Mouse (Mus musculus) forebrain, postnatal 0 days (tissue): ENCODE measurements at regions not wholly inside any gene's neighbourhood (a gene's known extent, or its start where the extent isn't known, plus 50 kb on each side); places are given as distances from the start of the nearest gene placed in this dataset.

Experiments used
- ATAC-seq: fragments of 200-750 bp; cut with Nextera tagmentation; 2 replicates; pipeline ENCODE4 v1.8.0; 2017; ENCODE audit warnings: mild to moderate bottlenecking, moderate library complexity
- DNase-seq: peaks from one replicate; pipeline ENCODE4 v3.0.0-alpha.2; 2015
- H3K27ac ChIP-seq: fragments of 300-500 bp; sonication (generic); 2 replicates; pipeline ENCODE4 v1.5.1; 2014; ENCODE audit warnings: low read depth, mild to moderate bottlenecking, antibody characterized with exemption, low read length, moderate library complexity, mixed read lengths
- H3K27me3 ChIP-seq: fragments of 300-500 bp; sonication (generic); 2 replicates; pipeline ENCODE4 v1.6.1; 2014; ENCODE audit warnings: mild to moderate bottlenecking, low read length, mixed read lengths; ENCODE audit not compliant: insufficient read depth
- H3K36me3 ChIP-seq: fragments of 300-500 bp; sonication (generic); 2 replicates; pipeline ENCODE4 v1.6.1; 2014; ENCODE audit warnings: mild to moderate bottlenecking, moderate library complexity; ENCODE audit not compliant: insufficient read depth
- H3K4me1 ChIP-seq: fragments of 300-500 bp; sonication (generic); 2 replicates; pipeline ENCODE4 v1.6.1; 2014; ENCODE audit warnings: antibody characterized with exemption; ENCODE audit not compliant: insufficient read depth
- H3K4me2 ChIP-seq: fragments of 300-500 bp; sonication (generic); 2 replicates; pipeline ENCODE4 v1.6.1; 2014; ENCODE audit warnings: low read depth, mild to moderate bottlenecking, moderate library complexity
- H3K4me3 ChIP-seq: fragments of 300-500 bp; sonication (generic); 2 replicates; pipeline ENCODE4 v1.5.1; 2014; ENCODE audit warnings: low read depth, low read length, mixed read lengths
- H3K9ac ChIP-seq: fragments of 300-500 bp; sonication (generic); 2 replicates; pipeline ENCODE4 v1.6.1; 2014; ENCODE audit warnings: mild to moderate bottlenecking
- H3K9me3 ChIP-seq: fragments of 300-500 bp; sonication (generic); 2 replicates; pipeline ENCODE4 v1.6.1; 2016; ENCODE audit warnings: low read length
- CTCF ChIP-seq: sonication (generic); IDR thresholded peaks from 2 replicates; pipeline ENCODE4 v1.5.1; 2016; ENCODE audit warnings: antibody characterized with exemption, control low read depth, low read depth
- WGBS: fragments of 180-500 bp; shearing (Covaris S2); extraction: QIAGEN DNeasy Blood & Tissue Kit; methylation state at CpG from one replicate; pipeline ENCODE4 v1.1.7; 2014; 5-methylcytosine and 5-hydroxymethylcytosine counted together

DNA sequence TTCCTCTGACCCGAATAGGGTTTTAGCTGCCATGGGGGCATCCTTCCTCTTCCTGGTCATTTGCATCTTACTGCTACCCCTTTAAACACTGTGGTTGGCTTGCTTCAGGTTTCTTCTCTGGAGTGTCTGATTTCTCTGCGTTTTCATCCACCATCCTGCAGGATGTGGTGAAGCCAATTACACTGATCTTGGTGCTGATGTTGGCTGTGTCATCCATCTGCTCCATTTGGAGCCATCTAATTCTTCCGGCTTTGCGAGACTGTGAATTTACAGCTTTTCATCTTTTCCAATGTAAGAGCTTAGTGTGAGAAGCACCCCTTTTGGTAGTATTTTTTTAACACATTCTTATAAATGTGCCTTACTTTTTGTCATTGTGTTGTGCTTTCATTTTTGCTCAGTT, 66.4 kb upstream of the Csl start:
- no peak overlapping the region for H3K27ac ChIP-seq
- H3K4me3 ChIP-seq: no peak overlapping the region
- no peak overlapping the region for H3K4me2 ChIP-seq
- H3K36me3 ChIP-seq: no peaks in the 10 kb centered on the region
- H3K9me3 ChIP-seq: no peaks in the 10 kb centered on the region
- DNase-seq (peak; percentile 16), ATAC-seq (peak; percentile 63)
- H3K4me1 ChIP-seq: no peaks in the 10 kb centered on the region
- H3K27me3 ChIP-seq: no peaks in the 10 kb centered on the region
- no peak overlapping the region for H3K9ac ChIP-seq
- 76% methylated on average over 4 of the region's 4 CpGs for WGBS
- TF ChIP-seq CTCF: no peak

DNA sequence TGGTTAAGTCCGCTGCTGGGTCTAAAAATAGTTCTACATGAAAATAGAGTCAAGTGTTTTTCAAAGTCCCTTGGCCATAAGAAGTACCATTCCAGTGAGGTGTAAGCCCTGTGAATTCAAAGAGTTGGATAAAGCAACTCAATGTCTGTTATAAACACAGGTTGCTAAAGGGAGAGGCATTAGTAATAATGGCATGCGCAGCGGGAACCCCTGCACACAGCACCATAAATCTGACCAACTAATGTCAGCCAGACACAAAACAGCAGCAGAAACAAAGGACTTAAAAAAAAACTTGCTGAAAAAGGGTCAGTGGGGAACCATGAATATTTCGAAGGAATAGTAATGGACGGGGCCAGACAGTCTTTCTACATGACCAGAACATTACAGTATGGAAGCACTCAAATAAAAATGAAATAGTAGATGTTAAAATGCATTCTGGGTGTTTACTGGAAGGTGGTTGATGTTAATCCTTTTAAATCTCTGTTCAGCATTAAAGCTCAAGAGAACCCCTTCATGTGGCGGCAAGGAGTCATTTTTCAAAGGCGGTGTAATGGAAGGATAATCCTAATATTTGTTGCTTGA, 52.7 kb upstream of the Csl start:
- no peak for TF ChIP-seq CTCF
- no peaks in the 10 kb centered on the region for H3K36me3 ChIP-seq
- H3K27me3 ChIP-seq: no peaks in the 10 kb centered on the region
- H3K4me2 ChIP-seq: no peak overlapping the region
- H3K4me1 ChIP-seq: no peaks in the 10 kb centered on the region
- no peak overlapping the region for H3K9ac ChIP-seq
- H3K9me3 ChIP-seq: no peaks in the 10 kb centered on the region
- no peak overlapping the region for H3K4me3 ChIP-seq
- DNase-seq: no peak
- H3K27ac ChIP-seq: no peak overlapping the region
- no peak for ATAC-seq
- 83% methylated on average over 7 of the region's 7 CpGs for WGBS

DNA sequence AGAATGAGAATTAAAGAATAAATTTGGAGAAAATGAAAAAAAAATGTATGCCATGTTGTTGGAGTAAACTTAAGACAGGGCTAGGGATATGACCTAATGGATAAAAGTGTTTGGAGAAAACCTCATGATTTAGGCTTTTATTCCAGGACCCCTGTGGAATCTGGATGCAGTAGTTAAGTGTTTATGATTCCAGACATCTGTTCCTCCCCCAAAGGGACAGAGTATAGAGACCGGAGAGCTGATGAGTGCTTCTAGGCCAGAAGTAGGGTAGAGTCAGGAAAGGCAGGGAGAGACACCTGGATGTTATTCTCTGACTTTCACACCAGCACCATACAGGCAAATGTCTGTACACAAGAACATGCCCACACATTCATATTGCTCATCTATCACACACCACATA, 52.0 kb upstream of the Csl start:
- DNase-seq (no peak), ATAC-seq (no peak)
- WGBS: 97% methylated on average over 1 of the region's 1 CpGs
- no peaks in the 10 kb centered on the region for H3K27me3 ChIP-seq
- TF ChIP-seq CTCF: no peak
- no peak overlapping the region for H3K4me2 ChIP-seq
- no peaks in the 10 kb centered on the region for H3K4me1 ChIP-seq
- H3K9ac ChIP-seq: no peak overlapping the region
- no peaks in the 10 kb centered on the region for H3K36me3 ChIP-seq
- no peak overlapping the region for H3K4me3 ChIP-seq
- H3K27ac ChIP-seq: no peak overlapping the region
- H3K9me3 ChIP-seq: no peaks in the 10 kb centered on the region
